Mouse (Mus musculus): ENCODE results near the gene Trpm1.

GRCm38 (mm10) chr7:64310241-64310640 is 156.6 kb downstream of the Trpm1 start:
- TF ChIP-seq POLR2A (IDR thresholded peaks at IDR 0.05; ENCODE audit: extremely low read depth, insufficient read depth, low read length) (no peak), CTCF (IDR thresholded peaks at IDR 0.05; ENCODE audit: extremely low read depth, insufficient read depth, low read length) (no peak)
